Mouse (Mus musculus) ZHBTc4 (cell line): Measurements from ENCODE around the gene Cox6b2.
A peak's percentile ranks its signal among the peaks of the same experiment; 100 is the strongest.

Source experiments
- DNase-seq: peaks from one replicate; pipeline ENCODE4 v3.0.0-alpha.2; 2011; ENCODE audit warnings: low read depth, low spot score

Cox6b2 gene

DNA sequence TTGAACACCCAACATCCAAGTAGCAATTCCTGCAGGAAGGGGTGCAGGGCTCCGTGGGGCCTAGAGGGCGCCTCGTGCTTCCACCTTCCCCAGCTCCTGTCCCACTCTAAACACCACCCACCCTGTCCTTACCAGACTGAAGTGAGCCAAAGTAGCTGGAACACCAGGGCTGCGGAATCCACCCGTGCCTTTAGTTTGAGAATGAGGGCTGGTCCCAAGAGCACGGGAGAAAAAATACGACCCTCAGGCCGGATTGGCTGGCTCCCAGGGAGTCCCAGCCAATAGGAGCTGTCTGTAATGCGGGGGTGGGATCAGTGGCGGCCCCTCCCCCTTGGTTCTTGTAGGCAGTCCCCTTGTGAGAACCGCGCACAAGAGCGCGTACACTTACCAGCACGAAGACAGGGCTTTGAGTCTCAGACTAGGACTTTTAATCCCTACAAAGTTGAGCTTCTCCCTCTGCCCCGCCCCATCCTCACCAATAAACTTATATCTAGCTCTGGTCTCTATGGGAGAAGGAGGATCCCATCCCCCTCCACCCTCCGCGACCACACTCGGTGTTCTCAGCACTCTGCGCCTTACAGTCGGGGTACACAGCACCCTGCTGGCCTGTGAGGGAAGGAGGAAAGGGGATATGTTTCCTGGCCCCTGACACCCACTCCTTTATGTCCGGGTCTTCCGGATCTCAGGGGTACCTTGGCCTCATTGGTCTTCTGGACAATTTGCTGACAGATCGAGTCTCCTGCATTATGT lies at the start of gene Cox6b2:
Cox6b2 (minus strand) TSS at position 274 of the 750 bp plus-strand sequence.
- peak; percentile 99 for DNase-seq

GRCm38 (mm10) chr7:4802247-4802646 lies 49.4 kb upstream of the Cox6b2 start:
- DNase-seq: peak; percentile 49

GRCm38 (mm10) chr7:4795767-4796433 lies 43.0 kb upstream of the Cox6b2 start:
- peak; percentile 80 for DNase-seq

- DNase-seq: no peak
Measured at GRCm38 (mm10) chr7:4794631-4795168, 41.8 kb upstream of the Cox6b2 start.

- DNase-seq: peak; percentile 38
Measured at GRCm38 (mm10) chr7:4793674-4794073, 40.8 kb upstream of the Cox6b2 start.

GRCm38 (mm10) chr7:4793248-4793647 lies 40.4 kb upstream of the Cox6b2 start:
- DNase-seq: peak; percentile 32

- peak; percentile 98 for DNase-seq
Measured at GRCm38 (mm10) chr7:4792278-4793212, 39.7 kb upstream of the Cox6b2 start, which contains the start of gene Rpl28. Gene Rpl28, plus strand, starts transcription at chr7:4792874.

DNA sequence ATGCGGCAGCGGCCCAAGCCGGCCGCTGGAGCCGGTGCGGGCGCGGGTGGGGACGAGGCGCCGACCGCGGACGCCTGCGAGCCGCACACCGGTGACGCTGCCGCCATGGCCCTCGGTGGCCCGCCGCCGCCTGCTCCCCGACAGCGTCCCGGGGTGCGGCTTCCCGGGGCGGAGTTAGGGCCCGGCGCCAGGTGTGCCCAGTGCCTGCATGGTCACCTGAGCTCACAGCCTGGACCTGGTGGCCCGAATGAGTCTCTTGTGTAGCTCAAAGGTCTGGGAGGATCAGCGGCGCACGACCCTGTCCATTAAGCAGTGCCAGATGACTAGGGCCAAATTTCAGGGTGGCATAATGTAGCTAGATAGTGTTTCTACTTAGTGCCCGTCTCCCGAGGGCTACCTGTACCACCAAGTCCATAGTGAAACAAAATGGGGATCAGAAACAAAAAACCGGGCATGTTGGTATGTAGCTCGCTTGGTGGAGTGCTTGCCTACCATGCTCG lies 36.6 kb upstream of the Cox6b2 start, which contains the start of gene Tmem238:
Tmem238 (minus strand) TSS at position 221 of the 500 bp plus-strand sequence.
- DNase-seq: peak; percentile 24

DNA sequence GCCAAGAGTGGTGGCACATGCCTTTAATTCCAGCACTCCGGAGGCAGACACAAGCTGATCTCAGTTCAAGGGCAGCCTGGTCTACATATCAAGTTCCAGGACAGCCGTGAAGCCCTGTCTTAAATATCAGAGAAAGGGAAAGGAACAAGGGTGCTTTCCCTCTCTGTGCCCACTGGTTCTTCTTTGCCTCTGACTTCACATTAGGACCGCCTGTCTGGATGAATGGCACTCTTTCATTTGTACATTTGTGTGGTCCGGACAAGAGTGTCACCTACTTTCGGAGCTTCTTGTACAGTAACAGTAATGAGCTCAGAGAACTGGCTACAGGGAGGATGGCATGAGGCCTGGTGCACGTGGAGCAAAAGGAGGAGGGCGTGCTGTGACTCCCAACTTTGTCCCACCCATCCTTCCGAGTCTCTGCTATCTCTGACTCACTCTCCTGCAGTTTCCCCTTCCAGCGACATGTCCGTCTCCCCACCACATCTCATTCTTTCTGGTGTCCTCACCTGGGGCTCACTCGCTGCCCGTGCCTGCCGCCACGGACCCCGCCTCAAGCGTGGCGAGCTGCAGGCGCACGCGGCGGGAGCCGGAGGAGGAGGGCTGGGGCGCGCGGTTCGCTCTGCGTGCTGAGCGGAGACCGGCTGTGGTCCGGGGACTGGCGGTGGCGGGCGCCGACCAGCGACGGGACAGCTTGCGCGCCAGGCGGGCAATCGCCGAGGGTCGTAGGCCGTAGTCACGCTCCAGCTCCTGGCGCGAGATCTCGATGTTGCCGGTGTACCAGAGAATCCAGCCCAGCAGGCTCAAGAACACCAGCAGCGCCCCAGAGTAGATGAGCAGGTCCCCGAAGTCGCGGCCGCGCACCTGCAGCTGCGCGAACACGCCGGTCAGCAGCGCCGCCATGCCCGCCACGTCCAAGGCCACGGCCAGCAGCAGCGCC lies 35.9 kb upstream of the Cox6b2 start:
- DNase-seq: peak; percentile 68

DNA sequence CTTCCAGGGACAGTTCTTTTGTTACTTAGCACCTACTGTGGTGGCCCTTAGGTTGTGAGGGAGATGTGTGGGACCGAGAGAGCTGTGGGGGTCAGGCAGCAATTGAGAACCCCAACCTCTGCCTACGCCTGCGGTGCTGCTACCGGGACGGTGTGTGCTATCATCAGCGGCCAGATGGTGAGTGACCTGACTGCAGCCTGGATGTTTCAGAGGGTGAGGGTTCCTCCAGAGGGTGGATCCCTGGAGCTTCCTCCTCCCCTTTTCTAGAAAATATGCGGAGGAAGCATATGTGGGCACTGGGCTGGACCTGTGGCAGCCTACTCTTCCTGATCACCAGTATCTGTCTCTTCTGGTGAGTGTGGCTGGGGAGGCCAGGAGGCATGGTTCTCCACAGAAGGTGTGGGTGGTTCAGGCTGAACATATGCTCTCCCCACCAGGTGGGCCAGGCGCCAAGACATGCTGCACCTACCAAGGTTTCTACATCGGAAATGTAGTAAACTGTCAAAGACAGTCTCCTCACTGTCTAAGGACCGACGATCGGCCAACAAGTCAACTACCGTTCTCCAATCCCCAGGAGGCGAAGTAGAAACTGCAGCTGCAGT lies 30.9 kb upstream of the Cox6b2 start:
- no peak for DNase-seq

GRCm38 (mm10) chr7:4782759-4783158 lies 29.9 kb upstream of the Cox6b2 start, which contains the start of the genes Il11 and Tmem190:
Gene Il11, minus strand, starts transcription at chr7:4782859.
Gene Tmem190, plus strand, starts transcription at chr7:4782937.
- DNase-seq: no peak

- no peak for DNase-seq
Measured at GRCm38 (mm10) chr7:4782130-4782529, 29.2 kb upstream of the Cox6b2 start.

DNA sequence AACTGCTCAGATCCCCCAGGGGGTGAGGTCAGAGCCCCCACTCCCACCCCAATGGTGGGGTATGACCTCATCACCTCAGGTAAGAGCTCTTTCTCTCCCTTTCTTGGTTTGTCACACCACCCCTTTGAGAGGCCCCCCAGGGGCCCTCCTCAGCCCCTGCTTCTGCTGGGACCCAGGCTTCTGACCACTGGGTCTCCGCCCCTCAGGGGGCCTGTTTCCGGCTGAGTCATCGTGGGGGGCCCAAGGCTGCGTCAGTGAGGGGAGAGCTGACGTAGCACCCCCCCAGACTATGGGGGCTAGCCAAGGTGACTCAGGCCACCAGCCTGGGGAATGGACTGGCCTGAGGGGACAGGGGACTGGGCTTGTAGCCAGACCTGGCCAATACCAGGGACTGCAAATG lies 27.0 kb upstream of the Cox6b2 start:
- no peak for DNase-seq

DNA sequence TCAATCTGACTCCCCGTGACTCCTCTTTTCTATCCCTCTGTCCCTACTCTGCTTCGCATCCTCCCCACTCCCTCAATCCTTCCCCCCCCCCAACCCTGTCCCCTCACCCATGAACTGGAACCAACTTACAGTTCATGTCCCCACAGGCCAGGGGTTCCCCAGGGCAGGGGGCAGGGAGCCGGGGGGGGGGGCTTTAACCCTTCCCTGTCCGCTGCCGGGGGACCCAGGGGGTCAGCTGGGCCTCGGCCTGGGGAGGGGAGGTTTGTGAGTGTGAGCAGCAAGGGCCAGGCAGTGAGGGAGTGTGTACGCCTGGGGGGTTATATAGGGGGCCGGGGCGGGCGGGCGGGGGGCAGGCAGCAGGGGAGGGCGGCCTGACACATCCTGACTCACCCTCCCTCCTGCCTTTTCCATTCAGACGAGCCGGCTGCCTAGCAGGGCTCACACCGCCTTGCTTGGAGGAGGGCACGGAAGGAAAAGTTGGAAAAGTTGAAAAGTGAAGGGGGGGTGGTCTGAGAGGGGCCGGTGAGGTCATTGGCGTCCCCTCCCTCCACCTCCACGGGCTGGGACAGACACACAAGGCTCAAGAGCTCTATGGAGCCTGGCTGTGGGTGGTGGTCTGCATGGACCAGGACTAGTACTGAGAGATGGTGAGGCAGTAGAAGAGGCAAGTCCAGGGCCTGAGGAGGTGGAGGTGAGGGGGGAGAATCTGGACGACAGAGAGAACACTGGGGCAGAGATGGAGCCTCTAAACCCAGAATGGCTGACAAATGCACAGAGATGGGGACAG lies 25.1 kb upstream of the Cox6b2 start:
- DNase-seq: no peak

DNA sequence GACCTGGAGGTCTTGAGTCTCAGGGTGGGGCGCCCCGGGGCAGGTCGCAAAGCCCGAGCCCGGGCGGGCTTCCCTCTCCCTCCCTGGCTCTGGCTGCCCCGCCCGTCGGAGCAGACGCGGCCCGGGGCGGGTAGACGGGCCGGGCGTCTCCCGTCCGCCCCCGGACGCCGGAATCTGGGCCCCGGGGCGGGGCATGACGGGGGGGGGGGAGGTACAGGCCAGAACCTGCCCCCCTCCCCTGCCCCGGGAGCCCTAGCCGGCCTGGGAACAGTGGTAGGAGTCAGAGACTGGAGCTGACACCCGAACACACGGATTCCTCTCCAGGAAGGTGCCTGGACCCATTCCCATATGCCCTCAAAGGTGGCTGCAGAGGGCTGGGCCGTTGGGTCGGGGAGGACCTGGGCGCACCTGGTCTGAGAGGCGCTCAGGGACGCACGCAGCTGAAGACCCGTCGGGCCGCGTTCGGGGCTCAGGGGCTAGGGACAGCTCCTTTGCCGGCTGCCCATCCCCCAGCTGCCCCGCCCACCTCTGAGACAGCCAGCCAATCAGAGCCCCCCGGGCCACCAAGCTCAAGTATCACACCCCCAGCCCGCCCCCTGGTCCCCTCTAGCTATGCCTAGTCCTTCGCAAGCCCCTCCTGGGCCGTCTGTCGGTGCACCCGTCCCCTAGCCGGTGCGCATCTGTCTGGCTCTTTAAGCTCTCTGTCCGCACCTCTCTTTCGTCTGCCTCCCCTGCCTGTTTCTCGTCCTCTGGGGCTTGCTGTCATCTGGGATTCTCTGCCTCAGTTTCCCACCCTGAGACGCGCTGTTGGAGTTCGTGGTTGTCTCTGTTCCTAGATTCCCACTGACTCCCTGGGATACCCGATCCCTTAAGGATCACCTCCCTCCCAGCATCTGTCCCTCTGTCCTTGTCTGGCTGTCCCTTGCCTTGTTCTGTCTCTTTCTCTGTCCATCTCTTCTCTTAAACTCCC lies 24.3 kb upstream of the Cox6b2 start:
- DNase-seq: peak; percentile 91

- no peak for DNase-seq
Measured at GRCm38 (mm10) chr7:4776131-4776530, 23.2 kb upstream of the Cox6b2 start.

- no peak for DNase-seq
Measured at GRCm38 (mm10) chr7:4771202-4771601, 18.3 kb upstream of the Cox6b2 start, which contains the start of gene Fam71e2. Gene Fam71e2, minus strand, starts transcription at chr7:4771302.
